Mouse (Mus musculus) midbrain, embryonic 11.5 days (tissue): ENCODE measurements at regions not wholly inside any gene's neighbourhood (a gene's known extent, or its start where the extent isn't known, plus 50 kb on each side); places are given as distances from the start of the nearest gene placed in this dataset.

Experiments
- ATAC-seq: fragments of 200-750 bp; cut with Nextera tagmentation; 2 replicates; pipeline ENCODE4 v1.8.0; 2017; ENCODE audit warnings: moderate TSS enrichment, moderate library complexity; ENCODE audit not compliant: low FRiP score
- DNase-seq: peaks from one replicate; pipeline ENCODE4 v3.0.0; 2015; ENCODE audit warnings: low spot score; ENCODE audit errors: missing footprints
- H3K27ac ChIP-seq: fragments of 300-500 bp; sonication (generic); 2 replicates; pipeline ENCODE4 v1.5.1; 2014; ENCODE audit warnings: low read depth, low read length
- H3K27me3 ChIP-seq: fragments of 300-500 bp; sonication (generic); 2 replicates; pipeline ENCODE4 v1.6.1; 2014; ENCODE audit warnings: mild to moderate bottlenecking, low read length, moderate library complexity, mixed read lengths; ENCODE audit not compliant: control insufficient read depth, insufficient read depth
- H3K36me3 ChIP-seq: fragments of 300-500 bp; sonication (generic); 2 replicates; pipeline ENCODE4 v1.6.1; 2014; ENCODE audit warnings: mild to moderate bottlenecking, low read length, moderate library complexity, mixed read lengths; ENCODE audit not compliant: control insufficient read depth, insufficient read depth
- H3K4me1 ChIP-seq: fragments of 300-500 bp; sonication (generic); 2 replicates; pipeline ENCODE4 v1.6.1; 2014; ENCODE audit warnings: low read length; ENCODE audit not compliant: control insufficient read depth, insufficient read depth
- H3K4me2 ChIP-seq: fragments of 300-500 bp; sonication (generic); 2 replicates; pipeline ENCODE4 v1.6.1; 2014; ENCODE audit warnings: mild to moderate bottlenecking, moderate library complexity
- H3K4me3 ChIP-seq: fragments of 300-500 bp; sonication (generic); 2 replicates; pipeline ENCODE4 v1.5.1; 2014; ENCODE audit warnings: low read depth, low read length
- H3K9ac ChIP-seq: fragments of 300-500 bp; sonication (generic); 2 replicates; pipeline ENCODE4 v1.6.1; 2014; ENCODE audit warnings: low read length
- H3K9me3 ChIP-seq: fragments of 300-500 bp; sonication (generic); 2 replicates; pipeline ENCODE4 v1.6.1; 2016; ENCODE audit warnings: low read length; ENCODE audit not compliant: control insufficient read depth
- WGBS: fragments of 180-500 bp; shearing (Covaris S2); extraction: QIAGEN DNeasy Blood & Tissue Kit; methylation state at CpG from one replicate; pipeline ENCODE4 v1.1.7; 2014; 5-methylcytosine and 5-hydroxymethylcytosine counted together

DNA sequence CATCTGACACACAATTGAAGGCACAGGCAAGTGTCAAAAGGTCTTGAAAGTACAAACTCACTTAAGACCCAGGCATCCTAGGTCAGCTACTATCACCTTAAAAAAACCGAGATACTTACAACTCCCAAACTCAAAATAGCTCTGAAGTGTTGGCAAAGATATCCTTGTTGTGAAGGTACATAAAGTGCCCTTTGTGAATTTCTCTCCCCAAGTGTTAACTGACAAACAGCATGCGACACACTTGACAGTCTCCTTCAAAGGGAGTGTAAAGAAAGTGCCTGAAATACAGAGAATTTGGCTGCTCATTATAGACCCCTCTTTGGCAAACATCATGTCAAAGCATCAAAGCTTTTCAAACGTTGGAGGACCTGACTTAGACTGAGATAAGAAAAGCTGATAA, 2634.2 kb downstream of the 9330182O14Rik start:
- no peak for ATAC-seq
- Histone ChIP-seq H3K4me1 (no peaks in the 10 kb centered on the region), H3K27ac (no peak overlapping the region), H3K4me2 (no peak overlapping the region), H3K9me3 (no peaks in the 10 kb centered on the region), H3K36me3 (no peaks in the 10 kb centered on the region), H3K27me3 (no peaks in the 10 kb centered on the region), H3K4me3 (no peak overlapping the region), H3K9ac (no peak overlapping the region)
- 48% methylated on average over 3 of the region's 3 CpGs for WGBS
- no peak for DNase-seq

DNA sequence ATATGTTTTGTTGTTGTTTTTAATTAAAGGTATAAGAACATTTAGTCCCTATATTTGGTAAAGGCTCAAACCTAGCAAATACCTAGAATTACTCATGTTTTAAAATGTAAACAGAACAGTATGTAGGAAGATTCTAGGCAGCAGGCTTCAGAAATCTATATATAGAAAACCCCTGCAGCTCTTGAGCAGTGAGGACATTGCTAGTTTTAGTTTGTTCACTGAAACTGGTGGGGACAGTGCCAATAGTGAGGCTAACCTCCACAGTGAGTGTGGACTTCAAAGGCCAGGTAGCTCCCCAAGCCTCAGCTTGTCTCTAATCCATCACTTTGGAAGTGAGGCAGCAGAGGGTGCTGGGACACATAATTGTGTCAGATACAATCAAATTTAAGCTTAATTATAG, 2645.7 kb downstream of the 9330182O14Rik start:
- Histone ChIP-seq H3K9me3 (no peaks in the 10 kb centered on the region), H3K4me1 (no peaks in the 10 kb centered on the region), H3K27ac (no peak overlapping the region), H3K36me3 (no peaks in the 10 kb centered on the region), H3K27me3 (no peaks in the 10 kb centered on the region), H3K9ac (no peak overlapping the region), H3K4me3 (no peak overlapping the region), H3K4me2 (no peak overlapping the region)
- ATAC-seq (no peak), DNase-seq (no peak)

DNA sequence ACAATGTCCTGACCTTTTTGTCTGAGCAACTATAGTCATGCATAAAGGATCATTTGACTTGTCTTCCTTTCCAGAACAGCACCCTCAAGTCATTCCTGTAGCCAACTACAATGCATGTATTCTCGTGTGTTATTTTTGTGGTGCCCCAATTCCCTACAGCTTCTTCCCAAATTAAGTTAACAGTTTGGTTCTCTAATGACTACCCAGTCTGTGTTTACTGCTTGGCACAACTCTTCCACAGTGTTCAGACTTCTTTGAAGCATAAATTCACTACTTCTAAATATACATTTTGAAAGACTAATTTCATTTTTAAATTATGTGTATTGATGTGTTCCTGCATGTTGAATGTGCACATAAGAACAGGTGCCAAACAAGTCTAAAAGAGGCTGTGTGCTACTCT, 2667.1 kb downstream of the 9330182O14Rik start:
- Histone ChIP-seq H3K4me1 (no peaks in the 10 kb centered on the region), H3K9ac (no peak overlapping the region), H3K4me2 (no peak overlapping the region), H3K4me3 (no peak overlapping the region), H3K27ac (no peak overlapping the region), H3K36me3 (no peaks in the 10 kb centered on the region), H3K9me3 (no peaks in the 10 kb centered on the region), H3K27me3 (no peaks in the 10 kb centered on the region)
- no peak for ATAC-seq
- DNase-seq, result no peak
- WGBS, result 78% methylated on average over 1 of the region's 1 CpGs

DNA sequence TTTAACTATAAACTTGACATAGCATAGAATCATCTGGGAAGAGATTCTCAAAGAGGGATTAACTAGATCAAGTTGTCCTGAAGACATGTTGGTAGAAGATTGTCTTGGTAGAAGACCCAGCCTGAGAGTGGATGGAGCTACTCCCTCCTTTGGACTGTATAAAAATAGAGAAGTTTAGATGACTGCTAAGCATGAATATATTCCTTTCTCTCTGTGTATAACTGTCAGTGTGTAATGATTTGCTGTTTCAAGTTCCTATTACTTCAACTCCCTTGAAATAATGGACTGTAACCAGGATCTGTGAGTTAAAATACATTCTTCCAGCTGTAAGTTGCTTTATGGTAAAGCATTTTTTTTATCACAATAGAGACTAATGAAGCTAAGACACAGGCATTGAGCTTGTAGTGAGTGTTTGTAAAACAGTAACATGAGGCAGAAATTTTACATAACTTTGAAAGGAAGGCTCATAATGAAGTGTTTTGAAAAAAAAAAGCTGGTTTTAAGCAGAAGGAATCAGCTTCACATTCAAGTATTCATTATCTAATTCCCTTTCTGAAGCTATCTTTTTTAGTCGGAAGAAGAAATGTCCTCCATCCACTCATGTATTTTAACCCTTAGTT, 2676.8 kb downstream of the 9330182O14Rik start:
- H3K36me3 ChIP-seq, result no peaks in the 10 kb centered on the region
- no peak overlapping the region for H3K4me3 ChIP-seq
- DNase-seq, result no peak
- H3K9ac ChIP-seq, result no peak overlapping the region
- no peaks in the 10 kb centered on the region for H3K27me3 ChIP-seq
- no peak overlapping the region for H3K4me2 ChIP-seq
- no peak for ATAC-seq
- 89% methylated on average over 1 of the region's 1 CpGs for WGBS
- H3K27ac ChIP-seq, result no peak overlapping the region
- no peaks in the 10 kb centered on the region for H3K9me3 ChIP-seq
- no peaks in the 10 kb centered on the region for H3K4me1 ChIP-seq

- no peaks in the 10 kb centered on the region for H3K36me3 ChIP-seq
- 84% methylated on average over 4 of the region's 4 CpGs for WGBS
- H3K4me2 ChIP-seq, result no peak overlapping the region
- H3K27me3 ChIP-seq, result no peaks in the 10 kb centered on the region
- H3K4me1 ChIP-seq, result no peaks in the 10 kb centered on the region
- no peak overlapping the region for H3K27ac ChIP-seq
- H3K4me3 ChIP-seq, result no peak overlapping the region
- ATAC-seq (no peak), DNase-seq (no peak)
- no peak overlapping the region for H3K9ac ChIP-seq
- no peaks in the 10 kb centered on the region for H3K9me3 ChIP-seq
Measured at GRCm38 (mm10) chr15:42815026-42815724, 2681.0 kb downstream of the 9330182O14Rik start.

- Histone ChIP-seq H3K9ac (no peak overlapping the region), H3K4me1 (no peaks in the 10 kb centered on the region), H3K4me2 (no peak overlapping the region), H3K9me3 (no peaks in the 10 kb centered on the region), H3K27ac (no peak overlapping the region), H3K36me3 (no peaks in the 10 kb centered on the region), H3K4me3 (no peak overlapping the region), H3K27me3 (no peaks in the 10 kb centered on the region)
- 88% methylated on average over 1 of the region's 1 CpGs for WGBS
- DNase-seq (no peak), ATAC-seq (no peak)
Measured at GRCm38 (mm10) chr15:42838839-42839238, 2704.7 kb downstream of the 9330182O14Rik start.

GRCm38 (mm10) chr15:42850003-42850402, 2715.8 kb downstream of the 9330182O14Rik start:
- no peak overlapping the region for H3K27ac ChIP-seq
- WGBS, result 88% methylated on average over 2 of the region's 2 CpGs
- no peaks in the 10 kb centered on the region for H3K27me3 ChIP-seq
- H3K9ac ChIP-seq, result no peak overlapping the region
- H3K4me3 ChIP-seq, result no peak overlapping the region
- no peak for ATAC-seq
- H3K4me1 ChIP-seq, result no peaks in the 10 kb centered on the region
- no peaks in the 10 kb centered on the region for H3K36me3 ChIP-seq
- DNase-seq, result no peak
- no peak overlapping the region for H3K4me2 ChIP-seq
- no peaks in the 10 kb centered on the region for H3K9me3 ChIP-seq

DNA sequence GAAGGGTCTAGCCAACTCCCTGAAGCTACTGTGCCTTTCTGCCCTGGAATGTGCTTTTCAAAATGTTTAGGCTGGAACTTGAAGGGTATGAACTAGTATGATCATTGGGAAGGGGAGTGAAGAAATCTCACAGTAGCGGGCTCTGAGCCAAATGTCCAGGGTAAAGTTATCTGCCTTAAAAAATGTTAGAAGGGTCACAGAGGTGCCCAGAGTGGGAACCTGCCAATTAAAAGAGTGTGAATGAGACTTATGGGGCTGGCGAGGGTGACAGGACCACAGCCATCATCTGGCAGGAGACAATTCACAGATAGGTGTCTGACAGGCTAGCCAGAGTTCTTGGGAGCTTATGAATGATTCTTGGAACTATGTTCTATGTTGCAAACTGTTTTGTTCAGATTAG, 2738.3 kb downstream of the 9330182O14Rik start:
- H3K27ac ChIP-seq, result no peak overlapping the region
- H3K4me2 ChIP-seq, result no peak overlapping the region
- ATAC-seq (no peak), DNase-seq (no peak)
- no peaks in the 10 kb centered on the region for H3K4me1 ChIP-seq
- no peaks in the 10 kb centered on the region for H3K9me3 ChIP-seq
- no peaks in the 10 kb centered on the region for H3K27me3 ChIP-seq
- no peak overlapping the region for H3K4me3 ChIP-seq
- no peak overlapping the region for H3K9ac ChIP-seq
- no peaks in the 10 kb centered on the region for H3K36me3 ChIP-seq
- WGBS, result 80% methylated on average over 2 of the region's 2 CpGs

GRCm38 (mm10) chr15:42894611-42895010, 2760.4 kb downstream of the 9330182O14Rik start:
- Histone ChIP-seq H3K4me2 (no peak overlapping the region), H3K27ac (no peak overlapping the region), H3K4me3 (no peak overlapping the region), H3K4me1 (no peaks in the 10 kb centered on the region), H3K27me3 (no peaks in the 10 kb centered on the region), H3K9ac (no peak overlapping the region), H3K9me3 (no peaks in the 10 kb centered on the region), H3K36me3 (no peaks in the 10 kb centered on the region)
- no peak for ATAC-seq
- 90% methylated on average over 1 of the region's 1 CpGs for WGBS
- no peak for DNase-seq
